Mouse (Mus musculus) skeletal muscle tissue, adult 2 months (tissue): ENCODE results near the gene Mrgprd.

Experiments
- DNase-seq: peaks from one replicate; pipeline ENCODE4 v3.0.0-alpha.2; 2012; ENCODE audit warnings: low read depth, low spot score

Gene Mrgprd

GRCm38 (mm10) chr7:145302488-145303285 is 11.9 kb upstream of the Mrgprd start:
- peak; percentile 76 for DNase-seq

DNA sequence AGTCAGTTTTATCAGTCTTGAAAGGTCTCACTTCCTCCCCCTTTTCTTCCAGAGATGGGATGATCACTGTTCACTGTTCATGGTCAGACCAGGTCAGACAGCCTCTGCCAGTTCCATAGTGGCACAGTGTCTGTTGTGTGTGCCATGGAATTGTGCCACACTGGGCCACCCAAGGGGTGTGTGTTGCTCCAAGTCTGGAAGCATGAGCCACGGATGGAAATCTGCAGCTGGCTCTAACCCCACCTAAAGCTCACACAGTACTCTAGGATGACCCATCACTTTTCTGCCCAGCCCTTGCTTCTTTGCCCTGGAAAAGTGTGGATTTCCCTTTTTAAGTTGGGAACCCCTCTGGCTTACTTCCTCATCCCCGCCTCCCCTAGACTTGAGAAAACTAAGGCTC is 10.5 kb upstream of the Mrgprd start:
- no peak for DNase-seq

DNA sequence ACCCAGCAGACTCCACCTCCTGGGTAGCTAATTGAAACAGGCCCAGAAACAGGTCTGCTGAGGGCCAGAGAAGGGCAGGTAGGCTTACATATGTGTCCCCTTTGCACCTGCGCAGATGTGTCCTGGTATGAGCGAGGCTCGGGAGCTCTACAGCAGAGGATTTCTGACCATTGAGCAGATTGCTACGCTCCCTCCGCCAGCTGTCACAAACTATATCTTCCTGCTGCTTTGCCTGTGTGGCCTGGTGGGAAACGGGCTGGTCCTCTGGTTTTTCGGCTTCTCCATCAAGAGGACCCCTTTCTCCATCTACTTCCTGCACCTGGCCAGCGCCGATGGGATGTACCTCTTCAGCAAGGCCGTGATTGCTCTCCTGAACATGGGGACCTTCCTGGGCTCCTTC is 7.0 kb upstream of the Mrgprd start:
- no peak for DNase-seq

DNA sequence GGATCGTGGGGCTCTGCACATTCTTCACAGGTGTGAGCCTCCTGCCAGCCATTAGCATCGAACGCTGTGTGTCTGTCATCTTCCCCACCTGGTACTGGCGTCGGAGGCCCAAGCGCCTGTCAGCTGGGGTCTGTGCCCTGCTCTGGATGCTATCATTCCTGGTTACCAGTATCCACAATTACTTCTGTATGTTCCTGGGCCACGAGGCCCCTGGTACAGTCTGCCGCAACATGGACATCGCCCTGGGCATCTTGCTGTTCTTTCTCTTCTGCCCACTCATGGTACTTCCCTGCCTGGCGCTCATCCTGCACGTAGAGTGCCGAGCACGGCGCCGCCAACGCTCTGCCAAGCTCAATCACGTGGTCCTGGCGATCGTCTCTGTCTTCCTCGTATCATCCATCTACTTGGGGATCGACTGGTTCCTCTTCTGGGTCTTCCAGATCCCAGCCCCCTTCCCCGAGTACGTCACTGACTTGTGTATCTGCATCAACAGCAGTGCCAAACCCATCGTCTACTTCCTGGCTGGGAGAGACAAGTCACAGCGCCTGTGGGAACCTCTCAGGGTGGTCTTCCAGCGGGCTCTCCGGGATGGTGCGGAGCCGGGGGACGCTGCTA is 6.5 kb upstream of the Mrgprd start:
- DNase-seq = no peak

DNA sequence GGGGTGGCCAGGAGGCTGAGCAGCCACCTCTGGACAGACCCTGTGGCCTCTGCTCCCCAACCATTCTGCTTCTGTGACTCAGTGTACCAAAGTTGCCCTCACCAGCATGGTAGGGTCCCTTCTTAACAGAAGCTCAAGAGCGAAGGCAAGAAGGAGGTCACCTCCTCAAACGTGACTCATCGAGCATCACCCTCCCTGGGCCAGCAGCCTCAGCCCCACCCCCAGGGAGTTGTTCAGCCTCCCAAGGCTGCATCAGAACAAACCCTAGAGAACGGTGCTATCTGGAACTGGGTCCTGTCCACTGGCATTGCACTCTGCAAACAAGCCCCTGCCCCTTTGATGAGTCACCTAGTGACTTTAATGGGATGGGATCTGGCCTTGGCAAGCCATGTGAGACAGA is 5.8 kb upstream of the Mrgprd start:
- DNase-seq = no peak

DNA sequence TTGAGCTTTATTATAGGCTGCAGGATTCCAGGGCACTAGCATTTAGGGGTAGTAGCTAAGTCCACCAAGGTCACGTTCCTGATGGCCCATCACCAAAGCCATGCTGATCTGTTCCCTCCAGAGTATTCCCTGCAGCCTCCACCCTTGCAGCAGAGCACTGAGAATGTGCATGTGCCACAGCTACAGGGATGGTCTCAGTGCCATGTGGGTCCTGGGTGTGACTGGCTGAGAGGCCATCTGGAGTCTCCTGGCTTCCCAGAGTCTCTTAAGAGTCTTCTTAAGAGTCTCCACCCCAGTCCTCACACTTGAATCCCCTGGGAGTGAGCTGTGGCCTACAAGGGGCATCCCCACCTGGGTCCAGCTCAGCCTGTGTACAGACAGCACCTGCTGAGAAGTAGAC is 4.8 kb upstream of the Mrgprd start:
- no peak for DNase-seq

DNA sequence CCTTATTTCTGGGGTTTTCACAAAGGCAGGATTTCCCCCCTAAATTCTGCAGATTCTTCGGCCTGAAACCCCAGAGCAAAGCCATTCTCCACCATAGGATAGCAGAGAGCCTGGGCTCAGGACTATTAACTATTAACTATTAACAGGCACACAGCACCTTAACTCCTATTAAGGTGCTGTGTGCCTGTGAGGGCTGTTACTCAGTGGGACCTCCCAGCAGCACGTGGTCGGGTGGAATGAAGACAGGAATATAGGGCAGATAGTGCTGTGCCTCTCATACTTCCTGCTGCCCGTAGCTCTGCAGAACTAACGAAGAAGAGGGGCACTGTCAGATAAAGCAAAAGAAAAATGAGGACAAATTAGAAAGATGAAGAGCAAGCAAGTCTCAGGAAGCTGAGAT is 4.1 kb upstream of the Mrgprd start:
- no peak for DNase-seq

DNA sequence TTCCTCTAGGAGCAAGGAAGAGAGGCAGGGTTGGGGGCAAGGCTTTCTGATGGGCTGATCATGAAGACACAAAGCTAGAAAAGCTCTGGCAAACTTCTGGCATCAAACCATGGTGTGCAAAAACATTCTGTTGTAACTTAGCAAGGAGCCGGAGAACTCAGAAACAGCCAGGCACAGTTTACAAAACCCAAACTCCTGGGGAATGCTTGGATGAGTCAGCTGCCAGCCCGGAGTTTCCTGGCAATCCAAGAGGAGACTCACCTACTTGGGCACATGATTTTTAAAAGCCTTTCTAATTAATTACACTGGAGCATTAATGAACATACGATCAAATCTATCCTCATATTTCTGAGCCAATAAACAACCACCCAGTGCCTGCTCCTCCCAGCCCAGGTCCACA is 2.5 kb upstream of the Mrgprd start:
- DNase-seq = no peak

DNA sequence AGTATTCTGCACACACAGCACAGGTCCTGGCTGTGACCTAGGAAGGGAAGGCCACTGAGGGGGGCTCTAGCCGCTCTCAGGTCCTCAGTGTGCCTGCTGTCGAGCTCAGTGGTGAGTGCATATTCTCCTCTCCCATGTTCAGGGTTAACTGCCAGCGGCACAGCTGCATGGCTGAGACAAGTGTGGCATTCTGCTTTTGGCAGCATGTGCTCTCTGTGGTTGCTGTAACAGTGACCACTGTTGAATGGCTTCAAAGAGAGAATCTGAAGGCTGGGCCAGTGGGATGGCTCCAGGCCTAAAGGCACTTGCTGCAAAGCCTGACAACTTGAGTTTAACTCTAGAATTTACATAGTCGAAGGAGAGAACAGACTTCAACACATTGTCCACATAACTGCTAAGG is 2.9 kb downstream of the Mrgprd start:
- DNase-seq = no peak

GRCm38 (mm10) chr7:145319481-145319880 is 4.8 kb downstream of the Mrgprd start:
- no peak for DNase-seq

DNA sequence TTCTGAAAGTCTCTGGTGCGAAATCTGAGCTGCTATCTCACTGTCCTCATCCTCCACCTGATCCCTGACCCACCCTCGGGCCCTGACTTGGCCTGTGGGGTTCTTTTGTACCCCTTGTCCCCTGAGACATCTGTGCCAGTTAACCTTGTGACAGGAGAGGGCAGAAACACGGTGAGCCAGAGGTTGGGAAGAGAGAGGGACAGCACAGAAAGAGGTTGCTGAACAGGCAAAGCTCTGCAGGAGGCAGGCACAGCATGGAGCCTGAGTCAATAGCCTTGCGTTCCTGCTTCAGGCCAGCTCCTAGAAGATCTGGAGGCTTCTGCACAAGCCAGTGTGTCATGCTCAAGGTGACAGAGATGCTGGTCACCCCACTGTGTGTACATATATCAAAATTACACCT is 9.0 kb downstream of the Mrgprd start:
- no peak for DNase-seq

DNA sequence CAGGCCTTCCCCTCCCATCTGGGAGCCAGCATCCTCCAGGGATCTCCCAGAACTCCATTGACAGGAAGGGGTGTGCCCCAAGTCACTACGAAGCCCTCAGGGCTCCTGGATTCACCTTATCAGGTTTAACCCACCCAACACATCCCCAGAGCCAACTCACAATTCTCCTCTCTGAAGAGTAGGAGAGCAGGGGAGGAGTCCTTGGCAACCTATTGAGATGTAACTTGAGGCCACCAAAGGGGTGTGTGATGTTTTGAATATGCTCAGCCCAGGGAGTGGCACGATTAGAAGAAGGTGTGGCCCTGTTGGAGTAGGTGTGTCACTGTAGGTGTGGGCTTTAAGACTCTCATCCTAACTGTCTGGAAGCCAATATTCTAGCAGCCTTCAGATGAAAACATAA is 11.1 kb downstream of the Mrgprd start:
- no peak for DNase-seq

- no peak for DNase-seq
Measured at GRCm38 (mm10) chr7:145329982-145330381, 15.3 kb downstream of the Mrgprd start.

- no peak for DNase-seq
Measured at GRCm38 (mm10) chr7:145330641-145331040, 16.0 kb downstream of the Mrgprd start.

DNA sequence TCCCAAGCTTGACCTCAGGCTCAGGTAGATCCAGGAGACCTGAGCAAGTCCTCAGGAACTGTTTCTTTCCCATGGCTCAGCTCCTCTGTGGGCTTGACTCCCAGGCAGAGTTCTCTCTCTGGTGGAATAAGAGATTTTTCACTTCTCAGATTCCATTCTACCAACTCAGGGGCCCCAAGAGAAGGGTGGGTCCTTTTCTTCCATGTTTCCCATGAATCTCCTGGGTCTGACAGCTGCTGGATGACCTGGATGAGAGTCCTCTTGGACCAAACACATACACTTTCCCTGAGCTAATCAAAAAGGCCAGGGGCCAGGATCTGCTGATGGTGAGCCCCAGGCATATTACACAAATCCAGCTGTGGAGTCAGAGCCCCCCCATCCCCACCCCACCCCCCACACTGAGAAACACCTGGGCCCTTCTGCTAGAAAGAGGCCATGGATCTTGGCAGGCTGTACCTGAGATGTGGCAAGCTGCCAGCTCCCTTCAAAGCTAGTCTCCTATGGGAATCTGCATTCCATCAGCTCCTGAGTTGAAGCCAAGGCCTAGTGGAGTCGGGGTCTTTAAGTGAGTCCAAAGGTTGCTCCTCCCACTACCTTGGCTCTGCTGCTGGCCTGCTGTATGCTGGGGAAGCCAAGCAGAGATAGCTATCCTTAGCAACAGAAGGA is 17.9 kb downstream of the Mrgprd start:
- no peak for DNase-seq

GRCm38 (mm10) chr7:145333936-145334335 is 19.3 kb downstream of the Mrgprd start:
- no peak for DNase-seq

DNA sequence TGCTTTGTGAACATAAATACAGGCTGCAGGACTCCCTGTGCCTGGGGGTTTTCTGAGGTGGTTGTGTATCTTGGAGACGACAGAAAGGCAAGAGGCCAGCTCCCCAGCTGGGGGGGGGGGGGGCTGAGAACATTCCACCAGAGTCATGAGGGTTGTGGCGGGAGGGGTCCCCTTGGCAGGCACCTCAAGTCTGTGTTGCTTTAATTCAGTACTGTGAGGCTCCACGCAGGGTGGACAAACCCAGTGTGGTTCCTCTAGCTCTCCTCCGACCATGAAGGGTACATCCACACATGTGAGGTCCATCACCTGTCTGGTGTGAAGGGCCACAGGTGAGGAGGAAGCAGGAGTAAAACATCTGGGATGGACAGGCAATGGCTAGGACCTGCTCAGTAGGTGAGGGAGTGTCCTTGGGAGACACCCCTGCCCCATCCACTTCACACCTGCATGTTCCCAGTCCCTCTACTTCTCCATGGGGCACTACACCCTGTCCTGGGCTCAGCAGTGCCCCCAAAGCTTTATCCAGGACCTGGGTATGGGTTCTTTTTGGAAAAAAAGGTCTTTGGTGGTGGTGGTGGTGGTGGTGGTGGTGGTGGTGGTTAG is 19.9 kb downstream of the Mrgprd start:
- DNase-seq = no peak

DNA sequence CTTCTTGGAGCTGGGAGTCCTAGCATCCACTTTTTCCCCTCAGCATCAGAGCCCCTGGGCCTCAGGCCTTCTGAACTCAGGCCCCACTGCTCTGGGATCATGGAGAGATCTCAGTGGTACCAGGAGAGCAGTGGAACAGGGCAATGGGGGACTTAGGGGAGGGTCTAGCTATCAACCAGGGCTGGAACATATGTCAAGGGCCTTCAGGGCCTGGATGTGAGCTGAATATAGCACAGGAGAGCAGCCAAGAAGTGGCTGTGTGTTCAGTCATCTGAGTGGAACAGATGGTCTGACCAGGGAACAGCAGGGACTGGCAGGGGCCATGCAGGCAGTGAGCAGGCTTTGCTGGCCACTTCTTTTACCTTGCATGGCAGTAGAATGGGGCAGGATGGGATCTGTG is 20.6 kb downstream of the Mrgprd start:
- no peak for DNase-seq

DNA sequence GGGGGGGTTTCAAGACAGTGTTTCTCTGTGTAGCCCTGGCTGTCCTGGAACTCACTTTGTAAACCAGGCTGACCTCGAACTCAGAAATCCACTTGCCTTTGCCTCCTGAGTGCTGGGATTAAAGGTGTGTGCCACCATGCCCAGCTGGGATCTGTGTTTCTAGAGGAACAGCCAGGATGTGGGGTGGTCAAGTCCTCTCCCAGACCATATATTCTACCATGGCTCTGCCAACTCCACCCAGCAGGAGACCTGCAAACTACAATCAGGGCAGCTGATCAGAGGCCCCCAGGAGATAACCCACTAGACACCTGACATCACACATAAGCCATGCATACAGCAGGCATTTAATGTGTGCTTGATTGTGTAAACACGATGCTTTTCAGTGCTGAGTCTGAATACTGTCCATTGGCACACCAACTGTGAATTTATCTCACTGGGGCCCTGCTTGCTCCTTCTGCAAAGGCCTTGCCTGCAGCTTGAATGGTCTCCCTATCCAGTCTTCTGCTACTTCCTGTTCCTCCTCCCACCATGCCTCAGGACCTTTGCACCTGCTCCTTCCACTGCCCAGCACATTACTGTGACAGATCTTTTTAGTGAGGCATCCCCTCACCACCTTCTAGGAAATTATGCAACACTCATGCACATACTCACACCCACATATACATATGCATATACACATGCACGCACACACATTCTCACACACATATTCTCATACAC is 21.1 kb downstream of the Mrgprd start:
- DNase-seq = no peak

GRCm38 (mm10) chr7:145337889-145338288 is 23.3 kb downstream of the Mrgprd start:
- DNase-seq = no peak

DNA sequence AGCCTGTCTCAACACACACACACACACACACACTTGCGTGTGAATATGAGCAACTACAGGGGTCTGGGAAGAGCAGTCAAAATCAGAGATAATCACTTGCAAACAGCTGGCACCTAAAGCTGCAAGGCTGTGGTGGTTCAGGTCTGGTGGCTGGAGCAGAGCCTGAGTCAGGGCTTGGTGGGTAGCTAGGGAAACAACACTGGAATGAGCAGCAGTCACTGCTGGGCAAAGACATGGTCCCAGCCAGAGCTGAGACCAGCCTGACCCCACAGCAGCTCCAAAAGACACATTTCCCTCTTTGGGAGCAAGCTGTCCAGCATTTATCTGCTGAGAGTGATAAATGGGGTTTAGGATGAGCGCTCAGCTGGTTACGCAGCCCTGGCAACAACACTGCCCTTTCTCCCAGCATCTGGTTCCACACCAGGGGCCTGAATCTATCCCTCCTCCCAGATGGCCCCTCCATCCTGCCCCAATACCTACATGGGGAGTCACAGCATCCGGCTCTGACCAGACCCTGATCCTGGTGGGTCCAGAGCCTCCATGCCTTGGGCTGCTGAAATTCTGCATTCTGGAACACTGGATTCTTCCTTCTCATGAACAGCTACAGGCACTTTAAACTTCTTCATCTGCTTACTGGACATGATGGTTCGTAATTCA is 25.7 kb downstream of the Mrgprd start:
- DNase-seq = no peak
